Mouse (Mus musculus) kidney, adult 2 months (tissue): ENCODE measurements around the gene Plxna4. TPM values are rescaled to one million over a fixed set of nuclear protein-coding genes. Genes with fewer than 3 reads are reported as not detected.

Experiments used
- DNase-seq: peaks from one replicate; pipeline ENCODE4 v3.0.0; 2021
- H3K27ac ChIP-seq: fragments of 200-500 bp; 2 replicates; pipeline ENCODE4 v1.5.1; 2012; ENCODE audit warnings: low read depth, low read length, control low read depth, inconsistent platforms; ENCODE audit not compliant: insufficient read depth
- H3K27me3 ChIP-seq: fragments of 200-500 bp; replicated peaks from 2 replicates; pipeline ENCODE4 v1.6.1; 2012; ENCODE audit warnings: mild to moderate bottlenecking, moderate library complexity, low read length, inconsistent platforms; ENCODE audit not compliant: control insufficient read depth, insufficient read depth
- H3K36me3 ChIP-seq: fragments of 200-500 bp; 2 replicates; pipeline ENCODE4 v1.6.1; 2012; ENCODE audit warnings: mild to moderate bottlenecking, moderate library complexity, low read length, inconsistent platforms; ENCODE audit not compliant: control insufficient read depth, insufficient read depth
- H3K4me1 ChIP-seq: fragments of 200-500 bp; 2 replicates; pipeline ENCODE4 v1.6.1; 2011; ENCODE audit warnings: low read length; ENCODE audit not compliant: control insufficient read depth, insufficient read depth
- H3K4me3 ChIP-seq: fragments of 200-500 bp; 2 replicates; pipeline ENCODE4 v1.5.1; 2011; ENCODE audit warnings: mild to moderate bottlenecking, low read depth, low read length, control low read depth; ENCODE audit not compliant: insufficient read depth
- CTCF ChIP-seq: fragments of 200-500 bp; conservative IDR thresholded peaks from 2 replicates; pipeline ENCODE4 v1.5.1; 2011; ENCODE audit warnings: low read depth, mild to moderate bottlenecking, control low read depth, low read length, moderate library complexity, mixed read lengths; ENCODE audit not compliant: insufficient read depth, insufficient read length
- POLR2A ChIP-seq: fragments of 200-500 bp; IDR thresholded peaks from one replicate; pipeline ENCODE4 v1.6.1; 2011; ENCODE audit warnings: low read depth, low read length, control low read depth
- WGBS: fragments of 180-500 bp; shearing (Covaris S2); methylation state at CpG from one replicate; pipeline ENCODE4 v1.1.7; 2018; 5-methylcytosine and 5-hydroxymethylcytosine counted together
- polyA plus RNA-seq: library from polyadenylated mRNA; depleted of rRNA; stranded (reverse); fragments of >200 nt; gene quantifications from 2 replicates; pipeline ENCODE4 v1.2.3, GENCODE M21; 2012

Plxna4 gene
- polyA plus RNA-seq, 1 experiment: 1.8 TPM

GRCm38 (mm10) chr6:32406316-32407095, 181.5 kb downstream of the Plxna4 start:
- no peak overlapping the region for H3K27ac ChIP-seq
- H3K27me3 ChIP-seq: no peaks in the 10 kb centered on the region
- no peak overlapping the region for H3K4me3 ChIP-seq
- no peaks in the 10 kb centered on the region for H3K36me3 ChIP-seq
- no peak for TF ChIP-seq POLR2A
- no peak for TF ChIP-seq CTCF
- 75% methylated on average over 20 of the region's 20 CpGs for WGBS
- H3K4me1 ChIP-seq: no peaks in the 10 kb centered on the region
- peak; percentile 85 for DNase-seq

- no peak for DNase-seq
- Histone ChIP-seq H3K4me1 (no peaks in the 10 kb centered on the region), H3K36me3 (no peaks in the 10 kb centered on the region), H3K4me3 (no peak overlapping the region), H3K27ac (no peak overlapping the region), H3K27me3 (no peaks in the 10 kb centered on the region)
- TF ChIP-seq POLR2A (no peak), CTCF (no peak)
- 85% methylated on average over 3 of the region's 3 CpGs for WGBS
Observed at GRCm38 (mm10) chr6:32402560-32403235, 185.3 kb downstream of the Plxna4 start.

GRCm38 (mm10) chr6:32398261-32398660, 189.7 kb downstream of the Plxna4 start:
- Histone ChIP-seq H3K4me3 (no peak overlapping the region), H3K4me1 (peaks cover 11% of the 10 kb centered on the region), H3K36me3 (no peaks in the 10 kb centered on the region), H3K27me3 (no peaks in the 10 kb centered on the region), H3K27ac (no peak overlapping the region)
- peak; percentile 77 for DNase-seq
- WGBS: 78% methylated on average over 3 of the region's 3 CpGs
- TF ChIP-seq POLR2A: no peak
- no peak for TF ChIP-seq CTCF

GRCm38 (mm10) chr6:32397133-32397730, 190.8 kb downstream of the Plxna4 start:
- 13% methylated on average over 6 of the region's 6 CpGs for WGBS
- Histone ChIP-seq H3K27ac (peak overlapping the region; percentile 92), H3K36me3 (no peaks in the 10 kb centered on the region), H3K4me1 (peaks cover 11% of the 10 kb centered on the region), H3K4me3 (no peak overlapping the region), H3K27me3 (no peaks in the 10 kb centered on the region)
- TF ChIP-seq CTCF: no peak
- no peak for TF ChIP-seq POLR2A
- DNase-seq: peak; percentile 97

GRCm38 (mm10) chr6:32395415-32395814, 192.6 kb downstream of the Plxna4 start:
- WGBS: 92% methylated on average over 9 of the region's 9 CpGs
- Histone ChIP-seq H3K36me3 (no peaks in the 10 kb centered on the region), H3K27me3 (no peaks in the 10 kb centered on the region), H3K4me1 (peaks cover 11% of the 10 kb centered on the region), H3K4me3 (no peak overlapping the region), H3K27ac (no peak overlapping the region)
- TF ChIP-seq POLR2A: no peak
- no peak for TF ChIP-seq CTCF
- no peak for DNase-seq

GRCm38 (mm10) chr6:32392262-32392661, 195.7 kb downstream of the Plxna4 start:
- Histone ChIP-seq H3K27me3 (no peaks in the 10 kb centered on the region), H3K4me3 (no peak overlapping the region), H3K4me1 (peaks cover 18% of the 10 kb centered on the region), H3K27ac (no peak overlapping the region), H3K36me3 (no peaks in the 10 kb centered on the region)
- TF ChIP-seq CTCF (no peak), POLR2A (no peak)
- no peak for DNase-seq
- WGBS: 81% methylated on average over 2 of the region's 2 CpGs

GRCm38 (mm10) chr6:32388276-32388675, 199.7 kb downstream of the Plxna4 start:
- peaks cover 13% of the 10 kb centered on the region; the same call in 1 of the 2 replicates for H3K4me1 ChIP-seq
- H3K36me3 ChIP-seq: no peaks in the 10 kb centered on the region
- TF ChIP-seq POLR2A (no peak), CTCF (no peak)
- no peaks in the 10 kb centered on the region for H3K27me3 ChIP-seq
- peak; percentile 92 for DNase-seq
- no peak overlapping the region for H3K27ac ChIP-seq
- WGBS: 50% methylated on average over 1 of the region's 1 CpGs
- no peak overlapping the region for H3K4me3 ChIP-seq
